Mouse (Mus musculus): ENCODE measurements around the gene Plppr3.

- TF ChIP-seq EP300 (IDR thresholded peaks at IDR 0.05; ENCODE audit: low read depth) (no peak), CTCF (IDR thresholded peaks at IDR 0.05; ENCODE audit: low read depth) (no peak)
These were observed 11.5 kb downstream of the Plppr3 start for GRCm38 (mm10) chr10:79862925-79863324.
